8 mouse cellular contexts compared by ENCODE assay signal in the genomic region with DNA sequence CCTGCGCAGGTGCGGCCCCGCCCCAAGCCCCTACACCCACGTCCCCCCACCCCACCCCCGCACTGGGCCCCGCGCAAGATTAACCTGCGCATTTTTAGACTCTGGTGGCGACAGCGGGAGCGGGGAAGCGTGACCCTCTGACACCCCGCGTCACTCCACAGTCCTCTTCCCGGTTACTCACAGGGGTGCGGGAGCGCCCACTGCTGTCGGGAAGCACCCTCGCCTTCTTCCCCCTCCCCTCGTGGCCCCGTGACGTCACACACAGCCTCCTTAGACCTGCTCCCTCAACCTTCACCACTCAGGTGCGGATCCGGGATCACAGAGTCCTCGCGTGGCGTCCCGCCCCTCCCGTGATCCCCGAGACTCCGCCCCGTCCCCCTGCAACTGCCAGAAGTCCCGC.
DNase-seq lines count a peak whose midpoint lies in the region; ATAC-seq and TF ChIP-seq lines count a peak whose summit lies in the region.
"Not testable (repeated sequence)": the region's sequence is repeated elsewhere in the genome, so short reads cannot be mapped to it uniquely, and the experiment has no call there.

No protein-coding gene starts in this region.

- not testable (repeated sequence) for H3K27ac ChIP-seq in forebrain, embryonic 11.5 days (ENCODE audit: low read depth, low read length); heart, postnatal 0 days (ENCODE audit: low read depth); intestine, embryonic 16.5 days (ENCODE audit: low read length); limb, embryonic 10.5 days; lung, embryonic 14.5 days (ENCODE audit: low read depth); neural tube, embryonic 15.5 days (replicated peaks)

- not testable (repeated sequence) for TF ChIP-seq CTCF in heart, postnatal 0 days (IDR thresholded peaks at IDR 0.05; ENCODE audit: low read depth); lung, embryonic 14.5 days (IDR thresholded peaks at IDR 0.05; ENCODE audit: low read depth)

- not testable (repeated sequence) for H3K9me3 ChIP-seq in forebrain, embryonic 11.5 days (ENCODE audit: control insufficient read depth, low read length); heart, postnatal 0 days (replicated peaks; ENCODE audit: control insufficient read depth, low read length); intestine, embryonic 16.5 days (ENCODE audit: control insufficient read depth, low read length); limb, embryonic 10.5 days (replicated peaks); lung, embryonic 14.5 days (ENCODE audit: low read depth, low read length); neural tube, embryonic 15.5 days (replicated peaks)

- not testable (repeated sequence) for H3K4me2 ChIP-seq in forebrain, embryonic 11.5 days (ENCODE audit: low read depth, low read length, severe bottlenecking)
- H3K4me2 ChIP-seq in heart, postnatal 0 days (ENCODE audit: low read depth, low read length): 0 out of 2 replicates have a peak overlapping the region, but pooled peaks have one; percentile 36
- H3K4me2 ChIP-seq in intestine, embryonic 16.5 days (ENCODE audit: low read depth, low read length): peak overlapping the region; percentile 50
- H3K4me2 ChIP-seq in lung, embryonic 14.5 days: peak overlapping the region; percentile 15; the same call in 1 of the 2 replicates
- H3K4me2 ChIP-seq in neural tube, embryonic 15.5 days: peak overlapping the region; percentile 51

- ATAC-seq in forebrain, embryonic 11.5 days (replicated peaks; ENCODE audit: low FRiP score); heart, postnatal 0 days (ENCODE audit: insufficient read depth, low read depth); intestine, embryonic 16.5 days; lung, embryonic 14.5 days (ENCODE audit: insufficient read depth); neural tube, embryonic 15.5 days (ENCODE audit: low FRiP score): not testable (repeated sequence)

- not testable (repeated sequence) for H3K9ac ChIP-seq in forebrain, embryonic 11.5 days (ENCODE audit: low read length); heart, postnatal 0 days (replicated peaks; ENCODE audit: low read depth, low read length); intestine, embryonic 16.5 days (ENCODE audit: low read depth, low read length); lung, embryonic 14.5 days; neural tube, embryonic 15.5 days (replicated peaks)

- peak; percentile 17 for DNase-seq in adrenal gland, adult 2 months
- peak; percentile 44 for DNase-seq in forebrain, embryonic 11.5 days (ENCODE audit: low spot score)
- not testable (repeated sequence) for DNase-seq in heart, postnatal 0 days (ENCODE audit: low spot score); limb, embryonic 10.5 days (ENCODE audit: low spot score); lung, embryonic 14.5 days
- DNase-seq in urinary bladder, postnatal 14 days (ENCODE audit: low spot score): peak; percentile 18

- not testable (repeated sequence) for TF ChIP-seq EP300 in heart, postnatal 0 days (IDR thresholded peaks at IDR 0.05; ENCODE audit: low read depth)

- not testable (repeated sequence) for H3K27me3 ChIP-seq in forebrain, embryonic 11.5 days (ENCODE audit: control insufficient read depth, insufficient read depth, low read length); heart, postnatal 0 days (ENCODE audit: control insufficient read depth, insufficient read depth, low read length); intestine, embryonic 16.5 days (replicated peaks; ENCODE audit: control insufficient read depth, insufficient read depth, low read length); limb, embryonic 10.5 days (ENCODE audit: low read depth, poor library complexity, severe bottlenecking); lung, embryonic 14.5 days (ENCODE audit: insufficient read depth, low read length); neural tube, embryonic 15.5 days (replicated peaks)

- not testable (repeated sequence) for H3K36me3 ChIP-seq in forebrain, embryonic 11.5 days (ENCODE audit: control insufficient read depth, insufficient read depth, low read length); heart, postnatal 0 days (replicated peaks; ENCODE audit: control insufficient read depth, insufficient read depth, low read length); intestine, embryonic 16.5 days (ENCODE audit: control insufficient read depth, insufficient read depth, low read length); limb, embryonic 10.5 days; lung, embryonic 14.5 days (ENCODE audit: insufficient read depth); neural tube, embryonic 15.5 days

- not testable (repeated sequence) for H3K4me3 ChIP-seq in forebrain, embryonic 11.5 days (ENCODE audit: low read depth, low read length); heart, postnatal 0 days (ENCODE audit: low read depth, low read length); lung, embryonic 14.5 days (ENCODE audit: low read depth, low read length)
- peak overlapping the region; percentile 16; the same call in 1 of the 2 replicates for H3K4me3 ChIP-seq in intestine, embryonic 16.5 days (ENCODE audit: low read length)
- H3K4me3 ChIP-seq in limb, embryonic 10.5 days: peak overlapping the region; percentile 24
- peak overlapping the region; percentile 30 for H3K4me3 ChIP-seq in neural tube, embryonic 15.5 days (replicated peaks)

- WGBS in forebrain, embryonic 11.5 days: 10% methylated on average over 25 of the region's 33 CpGs
- WGBS in heart, postnatal 0 days: 9% methylated on average over 26 of the region's 33 CpGs
- 11% methylated on average over 26 of the region's 33 CpGs for WGBS in intestine, embryonic 16.5 days
- 7% methylated on average over 29 of the region's 33 CpGs for WGBS in limb, embryonic 10.5 days
- 13% methylated on average over 27 of the region's 33 CpGs for WGBS in lung, embryonic 14.5 days
- 9% methylated on average over 31 of the region's 33 CpGs for WGBS in neural tube, embryonic 15.5 days

- H3K4me1 ChIP-seq in forebrain, embryonic 11.5 days (replicated peaks; ENCODE audit: control insufficient read depth, insufficient read depth, low read length); heart, postnatal 0 days (ENCODE audit: control insufficient read depth, insufficient read depth); intestine, embryonic 16.5 days (ENCODE audit: control insufficient read depth, insufficient read depth, low read length); limb, embryonic 10.5 days; lung, embryonic 14.5 days (ENCODE audit: insufficient read depth); neural tube, embryonic 15.5 days: not testable (repeated sequence)
